Mouse (Mus musculus) C2C12 (cell line): Measurements from ENCODE around the gene Hist1h2be.

Experiments
- CTCF ChIP-seq: IDR thresholded peaks from one replicate; pipeline ENCODE4 v1.5.1; 2011; ENCODE audit not compliant: control insufficient read depth, insufficient read depth, insufficient read length
- MAX ChIP-seq: IDR thresholded peaks from one replicate; pipeline ENCODE4 v1.6.1; 2011; ENCODE audit warnings: mild to moderate bottlenecking, control low read depth
- MYOG ChIP-seq: IDR thresholded peaks from one replicate; pipeline ENCODE4 v1.6.1; 2011; ENCODE audit not compliant: control insufficient read depth, insufficient read length; ENCODE audit errors: extremely low read depth

DNA sequence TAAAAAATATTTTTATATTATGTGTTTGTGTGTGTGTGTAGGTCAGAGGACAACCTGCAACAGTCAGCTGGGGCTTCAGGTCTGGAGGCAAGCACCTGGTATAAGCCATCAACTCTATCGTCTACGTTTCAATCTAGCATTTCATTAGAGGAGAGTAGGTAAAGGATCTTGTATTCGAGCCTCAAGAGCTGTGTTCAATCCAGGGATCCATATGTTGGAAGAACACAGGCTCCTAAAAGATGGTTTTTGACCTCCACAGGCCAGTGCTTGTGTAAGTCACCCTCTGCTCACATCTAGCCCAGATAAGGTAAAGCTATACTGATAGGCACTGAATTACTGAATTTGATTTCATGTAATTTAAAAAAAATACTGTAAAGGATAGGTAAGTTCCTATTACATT is 64.0 kb downstream of the Hist1h2be start:
- no peak for TF ChIP-seq MAX
- no peak for TF ChIP-seq CTCF
- TF ChIP-seq MYOG, result no peak
